Mouse (Mus musculus): ENCODE results near the gene Stac2.

- TF ChIP-seq CTCF (conservative IDR thresholded peaks at IDR 0.05 in 1 of 2, IDR thresholded peaks at IDR 0.05 in 1 of 2; ENCODE audit: low read depth in 2 of 2, low read length in 2 of 2) = no peak
- no peak for TF ChIP-seq GABPA (IDR thresholded peaks at IDR 0.05; ENCODE audit: insufficient replicate concordance, low read depth, low read length)
Measured at GRCm38 (mm10) chr11:98001986-98002385, 51.3 kb downstream of the Stac2 start.
